Mouse (Mus musculus) small intestine, adult 2 months (tissue): ENCODE results near the gene Rtn4ip1.

Experiments
- CTCF ChIP-seq: fragments of 200-500 bp; IDR thresholded peaks from 2 replicates; pipeline ENCODE4 v1.5.1; 2012; ENCODE audit warnings: low read depth, mild to moderate bottlenecking, control low read depth, inconsistent platforms, low read length, moderate library complexity, mixed read lengths; ENCODE audit not compliant: insufficient replicate concordance, insufficient read length; ENCODE audit errors: extremely low read depth
- POLR2A ChIP-seq: fragments of 200-500 bp; IDR thresholded peaks from 2 replicates; pipeline ENCODE4 v1.6.1; 2012; ENCODE audit warnings: low read depth, mild to moderate bottlenecking, control low read depth, inconsistent platforms, low read length, moderate library complexity

- TF ChIP-seq POLR2A, result no peak
- no peak for TF ChIP-seq CTCF
These were observed 5.5 kb upstream of the Rtn4ip1 start for GRCm38 (mm10) chr10:43896065-43896464.
